Mouse (Mus musculus) embryonic facial prominence, embryonic 13.5 days (tissue): ENCODE data around the gene Sval3. TPM values are rescaled to one million over a fixed set of nuclear protein-coding genes. Genes with fewer than 3 reads are reported as not detected.

Source experiments
- ATAC-seq: fragments of 200-750 bp; cut with Nextera tagmentation; 2 replicates; pipeline ENCODE4 v1.8.0; 2017; ENCODE audit warnings: low read depth; ENCODE audit not compliant: insufficient number of reproducible peaks, insufficient read depth, low FRiP score, low TSS enrichment
- H3K27ac ChIP-seq: fragments of 300-500 bp; sonication (generic); 2 replicates; pipeline ENCODE4 v1.5.1; 2015; ENCODE audit warnings: moderate library complexity, mild to moderate bottlenecking, inconsistent platforms
- H3K27me3 ChIP-seq: fragments of 300-500 bp; sonication (generic); 2 replicates; pipeline ENCODE4 v1.6.1; 2015; ENCODE audit warnings: mild to moderate bottlenecking, inconsistent platforms
- H3K36me3 ChIP-seq: fragments of 300-500 bp; sonication (generic); 2 replicates; pipeline ENCODE4 v1.6.1; 2015; ENCODE audit warnings: mild to moderate bottlenecking, inconsistent platforms
- H3K4me1 ChIP-seq: fragments of 300-500 bp; sonication (generic); 2 replicates; pipeline ENCODE4 v1.6.1; 2015; ENCODE audit warnings: inconsistent platforms
- H3K4me2 ChIP-seq: fragments of 300-500 bp; sonication (generic); 2 replicates; pipeline ENCODE4 v1.6.1; 2015; ENCODE audit warnings: moderate library complexity, mild to moderate bottlenecking, inconsistent platforms
- H3K4me3 ChIP-seq: fragments of 300-500 bp; sonication (generic); 2 replicates; pipeline ENCODE4 v1.5.1; 2015; ENCODE audit warnings: mild to moderate bottlenecking, inconsistent platforms
- H3K9ac ChIP-seq: fragments of 300-500 bp; sonication (generic); 2 replicates; pipeline ENCODE4 v1.6.1; 2015; ENCODE audit warnings: mild to moderate bottlenecking, inconsistent platforms
- H3K9me3 ChIP-seq: fragments of 300-500 bp; sonication (generic); 2 replicates; pipeline ENCODE4 v1.6.1; 2016; ENCODE audit warnings: inconsistent platforms
- WGBS: fragments of 180-500 bp; shearing (Covaris S2); methylation state at CpG from one replicate; pipeline ENCODE4 v1.1.7; 2015; ENCODE audit warnings: mixed read lengths; 5-methylcytosine and 5-hydroxymethylcytosine counted together
- polyA plus RNA-seq: library from polyadenylated mRNA; unstranded; fragments of >200 nt; fragmentation: Nextera tagmentation; extraction: Ambion mirVana; gene quantifications from 2 replicates; pipeline ENCODE4 v1.2.1, GENCODE M21; 2015

Sval3 gene
- not detected in 2 replicates for polyA plus RNA-seq

GRCm38 (mm10) chr6:41967840-41968239, at the start of gene Sval3:
TSS of gene Sval3 (plus strand) at chr6:41968140.
- WGBS = 71% methylated on average over 1 of the region's 1 CpGs
- H3K9me3 ChIP-seq = no peaks in the 10 kb centered on the region

GRCm38 (mm10) chr6:41951330-41951729, 16.6 kb upstream of the Sval3 start, which contains the start of gene Sval1:
TSS of gene Sval1 (plus strand) at chr6:41951630.
- no peaks in the 10 kb centered on the region for H3K36me3 ChIP-seq
- H3K27me3 ChIP-seq = no peaks in the 10 kb centered on the region
- no peak within 1 kb of the TSS for H3K27ac ChIP-seq
- H3K9ac ChIP-seq = no peak within 1 kb of the TSS
- no peak for ATAC-seq
- H3K4me2 ChIP-seq = no peak within 1 kb of the TSS
- H3K4me1 ChIP-seq = no peaks in the 10 kb centered on the region
- H3K4me3 ChIP-seq = no peak within 1 kb of the TSS
- 0 out of 2 replicates have a peak, but pooled peaks cover 3% of the 10 kb centered on the region for H3K9me3 ChIP-seq
- 67% methylated on average over 1 of the region's 1 CpGs for WGBS

More at GRCm38 (mm10) chr6:41967840-41968239, at the start of gene Sval3:
- no peaks in the 10 kb centered on the region for H3K27me3 ChIP-seq
- H3K4me3 ChIP-seq = no peak within 1 kb of the TSS
- no peak for ATAC-seq
- H3K9ac ChIP-seq = no peak within 1 kb of the TSS
- H3K4me1 ChIP-seq = no peaks in the 10 kb centered on the region
- H3K27ac ChIP-seq = no peak within 1 kb of the TSS
- no peaks in the 10 kb centered on the region for H3K36me3 ChIP-seq
- H3K4me2 ChIP-seq = no peak within 1 kb of the TSS

Other genes with a start within 250 kb of the Sval3 start
- gene Olfr459, start 193.0 kb upstream of the Sval3 start, polyA plus RNA-seq = not detected in 2 replicates
- gene Pip, start 120.6 kb upstream of the Sval3 start, polyA plus RNA-seq = not detected in 2 replicates
- gene Sval2, start 115.2 kb upstream of the Sval3 start, polyA plus RNA-seq = not detected in 2 replicates
- not detected in 2 replicates for gene Sval1, start 16.5 kb upstream of the Sval3 start, polyA plus RNA-seq
- not detected in 2 replicates for gene Sva, start 70.3 kb downstream of the Sval3 start, polyA plus RNA-seq
- not detected in 2 replicates for gene Tas2r139, start 172.8 kb downstream of the Sval3 start, polyA plus RNA-seq
- not detected in 2 replicates for gene Tas2r144, start 247.2 kb downstream of the Sval3 start, polyA plus RNA-seq